16 mouse cellular contexts compared by ENCODE assay signal in genomic region chr2:146490926-146491325, GRCm38 (mm10).
"Had no signal": no experiment of that assay in that cellular context is flagged by ENCODE, and none has a peak within 500 bp of the region (broad histone marks: within the 10 kb centered on the region; RNA-seq: fewer than 3 reads in every experiment).

No protein-coding gene starts in this region.

- H3K4me1 ChIP-seq: neural tube, embryonic 13.5 days; neural tube, embryonic 15.5 days; stomach, embryonic 15.5 days had no signal

- DNase-seq: retina, postnatal 1 day; right cerebral cortex, adult 18-20 months; right cerebral cortex, postnatal 14 days; right cerebral cortex, postnatal 25 days; right cerebral cortex, postnatal 4 days; spleen, adult 18-20 months; thymus, adult 18-20 months; thymus, adult 2 months; thymus, postnatal 14 days; thymus, postnatal 25 days; thymus, postnatal 36 days; thymus, postnatal 4 days had no signal

- H3K4me2 ChIP-seq: neural tube, embryonic 13.5 days; neural tube, embryonic 15.5 days; stomach, embryonic 15.5 days had no signal

- H3K9ac ChIP-seq: neural tube, embryonic 13.5 days; neural tube, embryonic 15.5 days; stomach, embryonic 15.5 days had no signal

- H3K9me3 ChIP-seq: neural tube, embryonic 13.5 days; neural tube, embryonic 15.5 days; stomach, embryonic 15.5 days had no signal

- H3K27me3 ChIP-seq: neural tube, embryonic 13.5 days; neural tube, embryonic 15.5 days; stomach, embryonic 15.5 days had no signal

- H3K4me3 ChIP-seq: neural tube, embryonic 13.5 days; neural tube, embryonic 15.5 days; stomach, embryonic 15.5 days had no signal

- H3K36me3 ChIP-seq: neural tube, embryonic 13.5 days; neural tube, embryonic 15.5 days; stomach, embryonic 15.5 days had no signal

- H3K27ac ChIP-seq: neural tube, embryonic 13.5 days; neural tube, embryonic 15.5 days; stomach, embryonic 15.5 days; stomach, postnatal 0 days had no signal
